Mouse (Mus musculus) forebrain, postnatal 0 days (tissue): ENCODE data around the gene Tlr9. TPM values are rescaled to one million over a fixed set of nuclear protein-coding genes. Genes with fewer than 3 reads are reported as not detected.
A peak's percentile ranks its signal among the peaks of the same experiment; 100 is the strongest.

Source experiments
- ATAC-seq: fragments of 200-750 bp; cut with Nextera tagmentation; 2 replicates; pipeline ENCODE4 v1.8.0; 2017; ENCODE audit warnings: mild to moderate bottlenecking, moderate library complexity
- DNase-seq: peaks from one replicate; pipeline ENCODE4 v3.0.0-alpha.2; 2015
- H3K27ac ChIP-seq: fragments of 300-500 bp; sonication (generic); 2 replicates; pipeline ENCODE4 v1.5.1; 2014; ENCODE audit warnings: low read depth, mild to moderate bottlenecking, antibody characterized with exemption, low read length, moderate library complexity, mixed read lengths
- H3K27me3 ChIP-seq: fragments of 300-500 bp; sonication (generic); 2 replicates; pipeline ENCODE4 v1.6.1; 2014; ENCODE audit warnings: mild to moderate bottlenecking, low read length, mixed read lengths; ENCODE audit not compliant: insufficient read depth
- H3K36me3 ChIP-seq: fragments of 300-500 bp; sonication (generic); 2 replicates; pipeline ENCODE4 v1.6.1; 2014; ENCODE audit warnings: mild to moderate bottlenecking, moderate library complexity; ENCODE audit not compliant: insufficient read depth
- H3K4me1 ChIP-seq: fragments of 300-500 bp; sonication (generic); 2 replicates; pipeline ENCODE4 v1.6.1; 2014; ENCODE audit warnings: antibody characterized with exemption; ENCODE audit not compliant: insufficient read depth
- H3K4me2 ChIP-seq: fragments of 300-500 bp; sonication (generic); 2 replicates; pipeline ENCODE4 v1.6.1; 2014; ENCODE audit warnings: low read depth, mild to moderate bottlenecking, moderate library complexity
- H3K4me3 ChIP-seq: fragments of 300-500 bp; sonication (generic); 2 replicates; pipeline ENCODE4 v1.5.1; 2014; ENCODE audit warnings: low read depth, low read length, mixed read lengths
- H3K9ac ChIP-seq: fragments of 300-500 bp; sonication (generic); 2 replicates; pipeline ENCODE4 v1.6.1; 2014; ENCODE audit warnings: mild to moderate bottlenecking
- H3K9me3 ChIP-seq: fragments of 300-500 bp; sonication (generic); 2 replicates; pipeline ENCODE4 v1.6.1; 2016; ENCODE audit warnings: low read length
- CTCF ChIP-seq: sonication (generic); IDR thresholded peaks from 2 replicates; pipeline ENCODE4 v1.5.1; 2016; ENCODE audit warnings: antibody characterized with exemption, control low read depth, low read depth
- WGBS: fragments of 180-500 bp; shearing (Covaris S2); extraction: QIAGEN DNeasy Blood & Tissue Kit; methylation state at CpG from one replicate; pipeline ENCODE4 v1.1.7; 2014; 5-methylcytosine and 5-hydroxymethylcytosine counted together
- polyA plus RNA-seq: library from polyadenylated mRNA; unstranded; fragments of >200 nt; fragmentation: Nextera tagmentation; extraction: Ambion mirVana; gene quantifications from 2 replicates; pipeline ENCODE4 v1.2.1, GENCODE M21; 2015
- total RNA-seq: library from RNA; depleted of rRNA; stranded (reverse); fragments of >200 nt; gene quantifications from 2 replicates; pipeline ENCODE4 v1.2.3, GENCODE M21; 2014

Gene Tlr9
- total and polyA plus RNA-seq, 2 experiments from 2014 or later = 0.04 to 0.14 TPM

GRCm38 (mm10) chr9:106266936-106267657, 44.7 kb downstream of the Tlr9 start:
- Histone ChIP-seq H3K9ac (no peak overlapping the region), H3K4me1 (peaks cover 19% of the 10 kb centered on the region), H3K27me3 (no peaks in the 10 kb centered on the region), H3K4me2 (no peak overlapping the region), H3K9me3 (no peaks in the 10 kb centered on the region), H3K4me3 (no peak overlapping the region), H3K27ac (no peak overlapping the region), H3K36me3 (no peaks in the 10 kb centered on the region)
- 53% methylated on average over 2 of the region's 2 CpGs for WGBS
- DNase-seq = no peak
- ATAC-seq = no peak
- no peak for TF ChIP-seq CTCF

- 54% methylated on average over 4 of the region's 4 CpGs for WGBS
- DNase-seq (no peak), ATAC-seq (no peak)
- no peak overlapping the region for H3K4me3 ChIP-seq
- no peaks in the 10 kb centered on the region for H3K9me3 ChIP-seq
- no peak overlapping the region for H3K27ac ChIP-seq
- no peak for TF ChIP-seq CTCF
- no peaks in the 10 kb centered on the region for H3K36me3 ChIP-seq
- no peaks in the 10 kb centered on the region for H3K27me3 ChIP-seq
- H3K9ac ChIP-seq = no peak overlapping the region
- H3K4me2 ChIP-seq = no peak overlapping the region
- H3K4me1 ChIP-seq = peaks cover 19% of the 10 kb centered on the region
Measured at GRCm38 (mm10) chr9:106268421-106268820, 46.0 kb downstream of the Tlr9 start.

- 60% methylated on average over 9 of the region's 9 CpGs for WGBS
- no peaks in the 10 kb centered on the region for H3K9me3 ChIP-seq
- peak; percentile 29 for DNase-seq
- no peak overlapping the region for H3K9ac ChIP-seq
- H3K27me3 ChIP-seq = no peaks in the 10 kb centered on the region
- no peak overlapping the region for H3K4me2 ChIP-seq
- H3K27ac ChIP-seq = peak overlapping the region; percentile 83
- no peak for TF ChIP-seq CTCF
- peak; percentile 50 for ATAC-seq
- H3K36me3 ChIP-seq = no peaks in the 10 kb centered on the region
- H3K4me1 ChIP-seq = peaks cover 19% of the 10 kb centered on the region
- no peak overlapping the region for H3K4me3 ChIP-seq
Measured at GRCm38 (mm10) chr9:106269076-106269788, 46.8 kb downstream of the Tlr9 start.

GRCm38 (mm10) chr9:106269879-106270278, 47.5 kb downstream of the Tlr9 start:
- peaks cover 19% of the 10 kb centered on the region for H3K4me1 ChIP-seq
- TF ChIP-seq CTCF = no peak
- peak overlapping the region; percentile 83 for H3K27ac ChIP-seq
- WGBS = 15% methylated on average over 2 of the region's 2 CpGs
- no peak overlapping the region; the same call in 1 of the 2 replicates for H3K9ac ChIP-seq
- H3K4me2 ChIP-seq = no peak overlapping the region
- no peak overlapping the region for H3K4me3 ChIP-seq
- DNase-seq (peak; percentile 70), ATAC-seq (peak; percentile 93)
- no peaks in the 10 kb centered on the region for H3K9me3 ChIP-seq
- H3K36me3 ChIP-seq = no peaks in the 10 kb centered on the region
- no peaks in the 10 kb centered on the region for H3K27me3 ChIP-seq

GRCm38 (mm10) chr9:106270656-106271055, 48.3 kb downstream of the Tlr9 start:
- H3K27ac ChIP-seq = peak overlapping the region; percentile 83

GRCm38 (mm10) chr9:106272288-106272687, 49.9 kb downstream of the Tlr9 start:
- H3K9ac ChIP-seq = no peak overlapping the region
- no peak overlapping the region for H3K27ac ChIP-seq
- no peak for DNase-seq
- no peak overlapping the region for H3K4me2 ChIP-seq
- no peak overlapping the region for H3K4me3 ChIP-seq
- no peak for TF ChIP-seq CTCF
- H3K36me3 ChIP-seq = no peaks in the 10 kb centered on the region
- H3K9me3 ChIP-seq = no peaks in the 10 kb centered on the region
- no peaks in the 10 kb centered on the region for H3K27me3 ChIP-seq
- peaks cover 19% of the 10 kb centered on the region for H3K4me1 ChIP-seq
- ATAC-seq = no peak
- WGBS = 97% methylated on average over 1 of the region's 1 CpGs

More at GRCm38 (mm10) chr9:106270656-106271055, 48.3 kb downstream of the Tlr9 start:
- Histone ChIP-seq H3K4me3 (no peak overlapping the region), H3K36me3 (no peaks in the 10 kb centered on the region), H3K4me2 (no peak overlapping the region), H3K27me3 (no peaks in the 10 kb centered on the region), H3K9me3 (no peaks in the 10 kb centered on the region), H3K9ac (no peak overlapping the region), H3K4me1 (peaks cover 19% of the 10 kb centered on the region)
- no peak for ATAC-seq
- 83% methylated on average over 4 of the region's 4 CpGs for WGBS
- DNase-seq = no peak
- no peak for TF ChIP-seq CTCF

GRCm38 (mm10) chr9:106273276-106273675, 50.9 kb downstream of the Tlr9 start:
- Histone ChIP-seq H3K27me3 (no peaks in the 10 kb centered on the region), H3K4me3 (no peak overlapping the region), H3K4me1 (peaks cover 19% of the 10 kb centered on the region), H3K4me2 (no peak overlapping the region), H3K36me3 (no peaks in the 10 kb centered on the region), H3K9ac (no peak overlapping the region), H3K27ac (no peak overlapping the region), H3K9me3 (no peaks in the 10 kb centered on the region)
- TF ChIP-seq CTCF = no peak
- 85% methylated on average over 12 of the region's 12 CpGs for WGBS
- no peak for ATAC-seq
- no peak for DNase-seq
